Mouse (Mus musculus): ENCODE results near the gene Inpp4a. TPM values are rescaled to one million over a fixed set of nuclear protein-coding genes. Genes with fewer than 3 reads are reported as not detected.

Gene Inpp4a
- total RNA-seq, 2 experiments from 2014 or later: 149 to 156 TPM

GRCm38 (mm10) chr1:37405137-37405536, 105.5 kb downstream of the Inpp4a start:
- no peak for DNase-seq (ENCODE audit: extremely low spot score in 1 of 2, low spot score in 1 of 2)

GRCm38 (mm10) chr1:37407228-37407627, 107.6 kb downstream of the Inpp4a start:
- no peak for DNase-seq (ENCODE audit: extremely low spot score in 1 of 2, low spot score in 1 of 2)

DNA sequence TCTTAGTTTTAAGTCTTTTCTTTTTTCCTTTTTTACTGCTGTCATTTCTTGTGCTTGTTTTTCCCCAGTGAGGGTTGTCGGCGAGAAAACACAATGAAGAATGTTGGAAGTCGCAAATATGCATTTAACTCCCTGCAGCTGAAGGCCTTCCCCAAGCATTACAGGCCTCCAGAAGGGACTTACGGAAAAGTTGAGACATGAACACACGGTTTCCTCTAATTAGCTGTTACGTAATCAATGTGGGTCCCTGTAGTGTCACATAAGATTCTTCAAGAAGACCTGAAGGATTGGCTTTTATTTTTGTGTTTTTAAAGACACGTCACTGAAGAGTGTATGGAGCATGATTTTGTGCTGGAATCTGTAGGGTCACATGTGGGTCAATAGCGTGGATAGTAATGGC, 108.4 kb downstream of the Inpp4a start:
- no peak for DNase-seq (ENCODE audit: extremely low spot score in 1 of 2, low spot score in 1 of 2)

- no peak for DNase-seq (ENCODE audit: extremely low spot score in 1 of 2, low spot score in 1 of 2)
Observed at GRCm38 (mm10) chr1:37408678-37409077, 109.0 kb downstream of the Inpp4a start.

GRCm38 (mm10) chr1:37409647-37410046, 110.0 kb downstream of the Inpp4a start:
- DNase-seq (ENCODE audit: extremely low spot score in 1 of 2, low spot score in 1 of 2): no peak

- no peak for DNase-seq (ENCODE audit: extremely low spot score in 1 of 2, low spot score in 1 of 2)
Observed at GRCm38 (mm10) chr1:37415394-37415793, 115.7 kb downstream of the Inpp4a start.

DNA sequence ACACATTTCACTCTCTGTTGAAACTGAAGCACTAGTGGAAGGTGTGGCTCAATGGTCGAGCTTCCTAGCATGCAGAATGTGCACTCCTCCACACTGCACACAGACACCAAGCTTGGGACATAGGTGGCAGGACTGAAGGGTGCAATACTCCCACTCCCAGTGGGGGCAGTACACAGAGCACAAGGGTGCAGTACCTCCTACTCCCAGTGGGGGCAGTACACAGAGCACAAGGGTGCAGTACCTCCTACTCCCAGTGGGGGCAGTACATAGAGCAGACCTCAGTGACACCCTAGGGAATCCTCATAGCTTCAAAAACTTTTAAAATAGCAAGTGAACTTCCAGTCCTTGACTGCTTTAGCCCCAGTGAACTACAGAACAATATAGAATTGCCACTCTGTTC, 119.8 kb downstream of the Inpp4a start:
- DNase-seq (ENCODE audit: extremely low spot score in 1 of 2, low spot score in 1 of 2): peak in 1 of 2 experiments; percentile 45

DNA sequence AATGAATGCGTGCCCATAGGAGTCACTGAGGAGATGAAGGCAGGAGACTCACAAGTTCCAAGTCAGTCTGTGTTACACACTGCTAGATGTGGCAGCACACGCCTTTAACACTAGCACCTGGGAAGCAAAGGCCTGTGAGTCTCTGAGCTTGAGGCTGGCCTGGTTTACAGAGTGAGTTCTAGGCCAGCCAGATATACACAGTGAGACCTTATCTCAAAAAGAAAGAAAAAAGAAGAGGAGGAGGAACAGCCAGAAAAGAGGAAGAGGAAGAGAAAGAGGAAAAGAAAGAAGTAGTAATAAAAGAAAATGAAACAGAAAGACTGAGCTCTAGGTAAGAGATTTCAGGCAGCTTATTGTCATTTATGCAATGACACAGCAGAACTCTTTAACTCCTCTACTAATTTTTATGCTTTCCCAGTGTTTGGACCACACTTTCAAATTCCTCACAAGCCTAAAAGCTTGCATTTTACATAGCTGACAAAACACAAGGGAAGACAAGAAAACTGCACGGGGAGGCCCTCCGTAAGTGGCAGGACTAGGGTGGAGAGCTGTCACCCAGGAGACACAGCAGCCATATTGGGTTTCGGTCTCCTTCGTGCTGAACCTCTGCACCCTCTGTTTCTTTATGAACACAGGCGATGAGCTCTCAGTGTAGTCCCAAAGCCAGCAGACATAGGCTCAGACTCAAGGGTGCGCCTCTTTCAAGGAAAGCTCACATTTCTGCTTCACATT, 127.6 kb downstream of the Inpp4a start:
- DNase-seq (ENCODE audit: extremely low spot score in 1 of 2, low spot score in 1 of 2): no peak

DNA sequence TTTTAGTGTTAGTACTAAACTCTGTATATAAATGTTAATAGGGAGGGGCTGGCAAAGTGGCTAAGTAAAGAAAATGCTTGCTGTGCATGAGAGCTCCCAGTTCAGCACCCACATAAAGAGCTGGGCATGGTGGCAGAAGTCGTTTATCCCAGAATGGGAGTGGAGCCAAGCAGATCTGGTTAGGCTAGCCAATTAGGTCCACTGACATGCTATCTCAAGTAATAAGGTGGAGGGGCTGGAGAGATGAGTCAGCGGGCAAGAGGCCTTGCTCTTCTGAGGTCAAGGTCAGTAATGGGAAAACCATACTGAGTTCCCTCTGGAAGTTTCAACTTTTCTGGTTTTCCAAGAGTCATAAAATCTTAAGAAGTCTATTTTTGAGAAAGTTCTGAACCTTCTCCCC, 129.2 kb downstream of the Inpp4a start:
- DNase-seq (ENCODE audit: extremely low spot score in 1 of 2, low spot score in 1 of 2): no peak

DNA sequence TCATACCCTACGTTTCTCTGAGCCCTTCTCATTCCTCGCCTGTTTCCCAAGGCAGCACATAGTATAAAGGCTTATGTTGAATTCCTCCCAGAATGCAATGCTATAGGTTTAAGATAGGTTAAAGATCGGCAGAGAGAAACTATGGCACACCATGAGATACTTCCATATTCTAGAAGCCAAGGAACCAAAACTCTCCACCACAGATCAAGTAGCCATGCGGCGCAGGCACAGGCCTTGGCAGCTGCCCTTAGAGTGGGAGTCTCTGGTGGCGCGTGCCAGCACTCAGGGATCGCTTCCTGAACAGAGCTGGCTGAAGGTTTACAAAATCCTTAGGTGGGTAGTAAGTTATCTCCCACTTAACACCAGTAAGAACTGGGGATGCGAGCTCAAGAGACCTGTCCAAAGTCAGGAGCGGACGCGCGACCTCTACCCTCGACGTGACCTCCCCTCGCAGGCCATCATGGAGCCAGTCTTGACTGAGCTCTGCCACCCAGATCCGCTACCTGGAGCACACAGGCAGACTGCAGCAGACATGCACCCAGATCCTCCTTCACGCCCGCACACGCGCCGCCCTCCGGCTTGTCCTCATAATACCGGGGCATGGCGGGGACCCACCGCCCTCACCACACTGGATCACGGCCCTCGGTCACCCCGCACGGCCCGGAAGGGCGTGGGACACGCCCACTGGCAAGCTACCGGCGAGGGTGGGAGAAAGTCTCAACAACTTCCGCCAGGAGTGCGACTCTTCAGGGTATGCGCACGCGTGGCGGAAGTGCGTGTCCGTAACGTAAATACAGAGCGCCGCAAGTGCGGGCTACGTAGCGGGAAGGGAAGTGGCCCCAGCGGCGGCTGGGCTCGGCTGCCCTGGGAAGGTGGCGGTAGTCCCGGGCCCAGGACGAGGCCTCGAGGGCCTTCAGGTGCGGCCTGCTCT, 130.0 kb downstream of the Inpp4a start, which contains the start of the genes Coa5 and Unc50:
Coa5 (minus strand) TSS at position 738 of the 931 bp plus-strand sequence.
Unc50 (plus strand) TSS at position 774 of the 931 bp plus-strand sequence.
- peak; percentile 86 to 87 for DNase-seq (ENCODE audit: extremely low spot score in 1 of 2, low spot score in 1 of 2)

DNA sequence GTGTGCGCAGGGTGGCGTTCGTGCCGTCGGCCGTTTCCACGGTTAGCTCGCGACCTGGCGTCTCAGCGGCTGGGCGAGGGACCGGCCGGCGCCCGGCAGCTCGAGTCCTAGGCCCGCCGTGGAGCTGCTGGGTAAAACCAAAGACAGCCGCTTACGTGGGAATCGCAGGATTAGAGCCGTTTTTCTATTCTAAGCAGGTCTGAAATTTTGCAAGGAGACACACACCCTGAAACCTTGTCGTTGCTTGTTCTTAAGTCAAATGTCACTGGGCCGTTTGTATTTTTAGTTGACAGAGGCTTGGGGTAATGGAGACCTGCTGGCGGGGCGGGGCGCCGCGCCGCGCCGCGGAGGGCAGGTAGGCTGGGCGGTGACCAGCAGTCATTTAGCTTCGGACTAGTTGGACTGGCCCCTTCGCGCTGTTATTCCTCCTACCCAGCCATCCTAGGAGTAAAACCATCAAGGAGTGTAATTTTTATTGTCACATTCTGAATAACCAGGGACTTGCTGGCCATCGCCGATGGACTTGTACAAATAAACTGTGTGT, 130.7 kb downstream of the Inpp4a start:
- no peak for DNase-seq (ENCODE audit: extremely low spot score in 1 of 2, low spot score in 1 of 2)

DNA sequence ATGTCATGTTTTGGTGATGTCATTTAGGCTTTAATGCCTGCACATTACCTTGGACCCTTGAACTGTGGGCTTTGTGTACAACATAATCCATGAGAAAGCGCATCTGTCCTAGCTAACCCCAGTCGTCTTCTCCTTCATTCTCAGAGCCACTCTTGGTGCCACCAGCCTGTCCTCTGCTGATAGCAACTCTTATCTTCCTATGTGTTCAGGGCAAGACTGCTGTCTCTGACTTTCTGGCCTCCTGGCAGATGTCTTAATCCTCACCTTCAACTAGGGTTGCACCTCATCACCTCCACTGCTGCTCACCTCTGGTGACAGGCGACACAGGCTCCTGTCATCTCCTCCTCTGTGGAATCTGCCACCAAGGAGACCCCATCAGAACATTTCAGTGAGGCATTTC, 136.8 kb downstream of the Inpp4a start:
- DNase-seq (ENCODE audit: extremely low spot score in 1 of 2, low spot score in 1 of 2): no peak

- no peak for DNase-seq (ENCODE audit: extremely low spot score in 1 of 2, low spot score in 1 of 2)
Observed at GRCm38 (mm10) chr1:37442848-37443835, 143.5 kb downstream of the Inpp4a start.

- peak; percentile 16 to 72 for DNase-seq (ENCODE audit: extremely low spot score in 1 of 2, low spot score in 1 of 2)
Observed at GRCm38 (mm10) chr1:37448361-37449095, 148.9 kb downstream of the Inpp4a start.

- no peak for DNase-seq (ENCODE audit: extremely low spot score in 1 of 2, low spot score in 1 of 2)
Observed at GRCm38 (mm10) chr1:37451270-37451669, 151.6 kb downstream of the Inpp4a start.

DNA sequence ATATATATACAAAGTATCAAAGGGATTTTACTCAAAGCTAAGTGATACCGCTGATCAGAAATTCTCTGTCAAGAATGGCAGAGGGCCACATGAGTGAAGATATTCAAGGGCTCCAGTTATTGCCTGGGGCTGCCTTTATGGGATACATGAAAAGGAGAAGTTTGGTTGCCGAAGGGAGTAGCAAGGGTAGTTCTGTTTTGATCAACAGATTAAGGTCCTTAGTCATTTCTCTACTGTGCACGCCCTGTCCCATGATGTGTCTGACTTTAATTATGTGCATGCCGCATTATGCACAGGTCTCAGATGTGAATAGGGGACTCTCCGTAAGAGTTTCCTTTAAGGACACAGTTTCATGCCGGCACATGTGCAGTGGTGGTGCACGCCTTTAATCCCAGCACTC, 157.9 kb downstream of the Inpp4a start:
- DNase-seq (ENCODE audit: extremely low spot score in 1 of 2, low spot score in 1 of 2): no peak

All from layer of hippocampus, postnatal 25 days (tissue).